Mouse (Mus musculus): ENCODE measurements around the gene BC067074. TPM values are rescaled to one million over a fixed set of nuclear protein-coding genes. Genes with fewer than 3 reads are reported as not detected.

The BC067074 gene
- polyA plus RNA-seq, 1 experiment from 2014 or later, result 1.3 TPM

DNA sequence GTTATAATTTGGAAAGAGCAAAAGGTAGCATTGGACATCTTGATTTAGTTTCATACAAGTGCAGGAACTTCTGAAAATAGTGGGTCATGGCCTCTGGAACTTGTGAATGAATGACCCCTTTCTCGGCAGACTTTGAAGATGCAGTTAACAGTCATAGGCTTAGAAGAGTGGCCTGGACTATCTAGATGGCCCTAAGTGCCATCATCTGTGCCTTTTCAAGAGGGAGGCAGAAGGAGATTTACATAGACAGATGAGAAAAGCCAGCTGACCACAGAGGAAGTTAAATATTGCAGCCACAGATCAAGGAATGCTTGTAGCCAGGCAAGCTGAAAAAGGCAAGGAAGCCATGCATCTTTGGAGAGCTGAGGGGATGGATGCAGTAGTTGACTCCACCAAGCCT is 66.7 kb downstream of the BC067074 start:
- H3K4me2 ChIP-seq (ENCODE audit: low read length), result no peak overlapping the region
- 83% methylated on average over 1 of the region's 1 CpGs for WGBS
- no peak overlapping the region for H3K9ac ChIP-seq (ENCODE audit: low read depth, low read length)
- H3K4me3 ChIP-seq (ENCODE audit: low read length), result no peak overlapping the region
- H3K4me1 ChIP-seq (ENCODE audit: control insufficient read depth, insufficient read depth, low read depth, low read length), result peaks cover 7% of the 10 kb centered on the region
- H3K9me3 ChIP-seq (ENCODE audit: control insufficient read depth, low read length), result no peaks in the 10 kb centered on the region
- no peak for ATAC-seq
- H3K27me3 ChIP-seq (replicated peaks; ENCODE audit: control insufficient read depth, insufficient read depth, low read length), result no peaks in the 10 kb centered on the region
- no peaks in the 10 kb centered on the region; the same call in 1 of the 2 replicates for H3K36me3 ChIP-seq (ENCODE audit: control insufficient read depth, insufficient read depth, low read length)
- H3K27ac ChIP-seq (ENCODE audit: low read depth, low read length), result no peak overlapping the region

DNA sequence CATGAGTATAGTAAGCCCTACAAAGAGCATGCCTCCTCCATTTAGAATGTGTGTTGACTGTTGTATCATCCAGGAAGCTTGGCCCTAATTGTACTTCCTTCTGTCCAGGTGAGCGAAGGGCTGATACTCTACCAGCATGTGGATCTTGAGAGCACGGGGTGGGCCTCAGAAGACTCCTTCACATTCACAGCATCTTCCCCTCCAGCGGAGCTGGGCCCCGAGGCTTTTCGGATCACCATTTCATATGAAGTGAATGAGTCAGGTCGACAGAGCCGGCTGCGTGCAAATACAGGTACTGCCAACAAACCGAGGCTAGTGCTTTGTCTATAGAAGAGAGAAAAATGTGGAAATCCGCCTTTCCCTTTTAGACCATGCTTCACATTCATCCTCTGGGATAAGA is 73.0 kb downstream of the BC067074 start:
- no peak for ATAC-seq
- Histone ChIP-seq H3K9ac (ENCODE audit: low read depth, low read length) (no peak overlapping the region), H3K4me3 (ENCODE audit: low read length) (no peak overlapping the region), H3K4me2 (ENCODE audit: low read length) (no peak overlapping the region), H3K36me3 (ENCODE audit: control insufficient read depth, insufficient read depth, low read length) (no peaks in the 10 kb centered on the region; the same call in 1 of the 2 replicates), H3K27me3 (replicated peaks; ENCODE audit: control insufficient read depth, insufficient read depth, low read length) (no peaks in the 10 kb centered on the region), H3K9me3 (ENCODE audit: control insufficient read depth, low read length) (no peaks in the 10 kb centered on the region), H3K27ac (ENCODE audit: low read depth, low read length) (no peak overlapping the region), H3K4me1 (ENCODE audit: control insufficient read depth, insufficient read depth, low read depth, low read length) (no peaks in the 10 kb centered on the region)
- WGBS, result 91% methylated on average over 10 of the region's 10 CpGs

DNA sequence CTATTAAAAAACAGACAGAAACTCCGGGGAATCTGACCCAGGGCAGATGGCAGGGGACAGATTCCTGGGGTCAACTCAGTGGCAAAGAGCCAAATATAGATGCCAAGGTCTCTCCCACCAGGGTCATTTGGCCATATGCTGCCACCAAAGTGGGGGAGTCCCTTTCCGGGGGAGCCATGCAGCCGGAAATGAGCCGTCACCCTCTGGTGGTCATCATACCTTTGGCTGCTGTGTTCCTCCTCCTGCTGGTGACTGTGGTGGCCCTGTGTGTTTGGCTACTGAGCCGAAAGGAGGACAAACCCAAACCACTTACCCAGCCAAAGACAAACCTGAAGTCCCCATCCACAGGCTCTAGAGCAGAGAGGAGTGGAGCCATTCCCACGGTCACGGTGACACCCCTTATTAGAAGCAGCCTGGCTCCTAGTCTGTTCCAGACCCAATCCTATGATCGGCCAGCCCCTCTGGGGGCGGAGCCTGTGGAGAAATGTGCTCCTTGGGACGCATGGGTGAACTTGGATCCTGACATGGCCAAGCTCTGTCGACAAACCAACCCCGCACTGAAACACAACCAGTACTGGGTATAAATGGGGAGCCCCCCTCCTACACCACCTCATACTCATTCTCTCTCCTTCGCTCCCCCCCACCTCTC is 76.1 kb downstream of the BC067074 start:
- Histone ChIP-seq H3K27me3 (replicated peaks; ENCODE audit: control insufficient read depth, insufficient read depth, low read length) (no peaks in the 10 kb centered on the region), H3K4me2 (ENCODE audit: low read length) (no peak overlapping the region), H3K4me3 (ENCODE audit: low read length) (no peak overlapping the region), H3K4me1 (ENCODE audit: control insufficient read depth, insufficient read depth, low read depth, low read length) (no peaks in the 10 kb centered on the region), H3K36me3 (ENCODE audit: control insufficient read depth, insufficient read depth, low read length) (no peaks in the 10 kb centered on the region), H3K9me3 (ENCODE audit: control insufficient read depth, low read length) (no peaks in the 10 kb centered on the region), H3K9ac (ENCODE audit: low read depth, low read length) (no peak overlapping the region), H3K27ac (ENCODE audit: low read depth, low read length) (no peak overlapping the region)
- ATAC-seq, result no peak
- 71% methylated on average over 13 of the region's 13 CpGs for WGBS

DNA sequence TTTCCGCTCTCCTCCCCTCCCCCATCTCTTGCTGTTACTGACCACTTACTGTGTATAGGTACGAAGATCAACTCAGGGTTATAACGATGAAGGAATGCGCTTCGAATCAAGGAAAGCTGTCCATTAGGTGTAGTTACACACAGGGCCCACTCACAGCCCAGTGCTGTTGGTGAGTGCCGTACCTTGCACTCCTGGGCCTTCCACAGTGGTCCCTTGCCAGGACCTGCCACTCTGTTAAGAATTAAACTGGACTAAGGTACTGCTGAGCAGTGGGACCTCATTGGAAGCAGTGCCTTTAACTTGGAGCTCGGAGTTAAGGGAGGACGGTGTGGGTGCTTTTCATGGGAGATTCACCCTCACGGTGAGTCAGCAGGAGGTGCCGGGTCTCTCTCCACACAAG is 76.7 kb downstream of the BC067074 start:
- H3K9me3 ChIP-seq (ENCODE audit: control insufficient read depth, low read length), result no peaks in the 10 kb centered on the region
- no peak overlapping the region for H3K4me2 ChIP-seq (ENCODE audit: low read length)
- no peak overlapping the region for H3K4me3 ChIP-seq (ENCODE audit: low read length)
- H3K36me3 ChIP-seq (ENCODE audit: control insufficient read depth, insufficient read depth, low read length), result no peaks in the 10 kb centered on the region
- H3K27me3 ChIP-seq (replicated peaks; ENCODE audit: control insufficient read depth, insufficient read depth, low read length), result no peaks in the 10 kb centered on the region
- H3K4me1 ChIP-seq (ENCODE audit: control insufficient read depth, insufficient read depth, low read depth, low read length), result no peaks in the 10 kb centered on the region
- ATAC-seq, result no peak
- no peak overlapping the region for H3K27ac ChIP-seq (ENCODE audit: low read depth, low read length)
- no peak overlapping the region for H3K9ac ChIP-seq (ENCODE audit: low read depth, low read length)
- 91% methylated on average over 10 of the region's 10 CpGs for WGBS

DNA sequence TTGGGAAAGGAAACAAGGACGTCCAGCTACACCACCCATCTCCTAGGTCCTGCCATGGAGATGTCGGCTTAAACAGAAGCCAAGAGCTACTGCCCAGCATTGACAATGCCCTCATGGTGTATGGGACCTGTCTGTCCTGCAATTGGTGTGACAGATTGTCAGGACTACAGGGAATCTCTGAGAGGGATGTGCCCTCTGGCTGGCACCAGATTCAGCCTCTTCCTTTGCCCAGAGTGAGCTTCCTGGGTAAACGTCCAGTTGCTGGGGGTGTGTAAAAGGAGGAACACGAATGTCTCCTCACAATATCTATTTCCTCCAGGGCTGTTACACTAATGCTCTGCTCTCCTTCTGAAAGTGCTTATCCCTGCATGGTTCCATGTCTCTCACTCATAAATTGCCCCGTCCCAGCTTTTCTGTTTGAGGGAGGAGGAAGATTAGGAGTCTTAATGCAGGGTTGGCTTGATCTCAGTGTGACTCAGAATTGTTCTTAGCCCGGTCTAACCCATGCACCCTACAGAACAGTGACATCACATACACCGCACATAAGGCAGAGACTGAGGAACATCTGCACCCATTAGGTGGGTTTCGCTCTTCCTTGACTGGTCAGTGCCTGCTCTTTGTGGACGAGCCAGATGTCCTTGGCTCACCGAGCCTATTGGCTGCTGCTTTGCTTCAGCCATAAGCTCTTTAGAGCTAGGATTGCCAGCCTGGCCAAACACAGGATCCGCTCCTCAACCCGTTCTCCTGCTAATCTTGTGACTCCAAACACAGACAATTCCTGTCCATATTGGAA is 80.5 kb downstream of the BC067074 start:
- no peaks in the 10 kb centered on the region for H3K27me3 ChIP-seq (replicated peaks; ENCODE audit: control insufficient read depth, insufficient read depth, low read length)
- H3K4me2 ChIP-seq (ENCODE audit: low read length), result no peak overlapping the region
- no peaks in the 10 kb centered on the region for H3K9me3 ChIP-seq (ENCODE audit: control insufficient read depth, low read length)
- 80% methylated on average over 12 of the region's 12 CpGs for WGBS
- no peak overlapping the region for H3K27ac ChIP-seq (ENCODE audit: low read depth, low read length)
- peak; percentile 42; the same call in 1 of the 2 replicates for ATAC-seq
- H3K36me3 ChIP-seq (ENCODE audit: control insufficient read depth, insufficient read depth, low read length), result no peaks in the 10 kb centered on the region
- no peak overlapping the region for H3K4me3 ChIP-seq (ENCODE audit: low read length)
- no peak overlapping the region for H3K9ac ChIP-seq (ENCODE audit: low read depth, low read length)
- H3K4me1 ChIP-seq (ENCODE audit: control insufficient read depth, insufficient read depth, low read depth, low read length), result no peaks in the 10 kb centered on the region

DNA sequence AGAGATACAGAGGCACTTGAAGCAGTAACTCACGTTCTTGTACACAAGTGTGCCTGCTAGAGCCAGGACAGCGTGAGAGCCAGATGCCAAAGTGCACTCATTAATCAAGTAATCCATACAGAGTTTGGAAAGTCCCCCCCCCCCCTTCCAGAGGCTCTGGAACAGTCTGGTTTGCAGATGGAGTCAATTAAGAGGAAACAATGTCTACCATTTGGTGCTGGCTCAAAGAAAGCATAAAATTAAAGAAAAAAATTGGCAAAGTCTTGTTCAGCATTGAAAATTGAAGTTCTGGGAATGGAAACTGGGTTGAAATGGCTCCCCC is 81.1 kb downstream of the BC067074 start:
- H3K9ac ChIP-seq (ENCODE audit: low read depth, low read length), result no peak overlapping the region
- H3K27ac ChIP-seq (ENCODE audit: low read depth, low read length), result no peak overlapping the region
- peak; percentile 60; the same call in 1 of the 2 replicates for ATAC-seq
- H3K9me3 ChIP-seq (ENCODE audit: control insufficient read depth, low read length), result no peaks in the 10 kb centered on the region
- no peaks in the 10 kb centered on the region for H3K27me3 ChIP-seq (replicated peaks; ENCODE audit: control insufficient read depth, insufficient read depth, low read length)
- no peak overlapping the region for H3K4me2 ChIP-seq (ENCODE audit: low read length)
- H3K4me3 ChIP-seq (ENCODE audit: low read length), result no peak overlapping the region
- 64% methylated on average over 2 of the region's 2 CpGs for WGBS
- no peaks in the 10 kb centered on the region for H3K36me3 ChIP-seq (ENCODE audit: control insufficient read depth, insufficient read depth, low read length)
- H3K4me1 ChIP-seq (ENCODE audit: control insufficient read depth, insufficient read depth, low read depth, low read length), result no peaks in the 10 kb centered on the region

DNA sequence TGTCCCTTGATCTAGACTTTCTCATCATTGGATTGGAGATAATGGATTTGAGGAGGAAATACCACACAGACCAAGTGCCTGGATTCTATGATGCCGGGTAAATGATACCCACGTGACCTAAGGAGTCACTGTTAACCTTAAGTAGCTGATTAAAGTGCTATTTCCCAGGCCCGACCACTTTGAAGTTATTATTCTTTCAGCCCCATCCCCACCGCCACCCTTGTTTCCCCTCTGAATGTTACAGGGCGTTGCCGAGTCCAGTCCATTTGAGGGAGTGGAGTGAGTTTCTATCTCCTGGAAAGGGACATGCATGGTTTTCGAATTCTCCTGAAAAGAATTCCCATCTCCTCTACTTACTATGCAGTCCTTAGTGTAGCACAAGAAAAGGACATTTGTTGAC is 84.7 kb downstream of the BC067074 start:
- Histone ChIP-seq H3K27me3 (replicated peaks; ENCODE audit: control insufficient read depth, insufficient read depth, low read length) (no peaks in the 10 kb centered on the region), H3K4me3 (ENCODE audit: low read length) (no peak overlapping the region), H3K4me1 (ENCODE audit: control insufficient read depth, insufficient read depth, low read depth, low read length) (peaks cover 3% of the 10 kb centered on the region; the same call in 1 of the 2 replicates), H3K4me2 (ENCODE audit: low read length) (no peak overlapping the region), H3K36me3 (ENCODE audit: control insufficient read depth, insufficient read depth, low read length) (no peaks in the 10 kb centered on the region), H3K9ac (ENCODE audit: low read depth, low read length) (no peak overlapping the region), H3K9me3 (ENCODE audit: control insufficient read depth, low read length) (no peaks in the 10 kb centered on the region), H3K27ac (ENCODE audit: low read depth, low read length) (no peak overlapping the region)
- ATAC-seq, result no peak
- 95% methylated on average over 7 of the region's 7 CpGs for whole genome bisulfite sequencing

DNA sequence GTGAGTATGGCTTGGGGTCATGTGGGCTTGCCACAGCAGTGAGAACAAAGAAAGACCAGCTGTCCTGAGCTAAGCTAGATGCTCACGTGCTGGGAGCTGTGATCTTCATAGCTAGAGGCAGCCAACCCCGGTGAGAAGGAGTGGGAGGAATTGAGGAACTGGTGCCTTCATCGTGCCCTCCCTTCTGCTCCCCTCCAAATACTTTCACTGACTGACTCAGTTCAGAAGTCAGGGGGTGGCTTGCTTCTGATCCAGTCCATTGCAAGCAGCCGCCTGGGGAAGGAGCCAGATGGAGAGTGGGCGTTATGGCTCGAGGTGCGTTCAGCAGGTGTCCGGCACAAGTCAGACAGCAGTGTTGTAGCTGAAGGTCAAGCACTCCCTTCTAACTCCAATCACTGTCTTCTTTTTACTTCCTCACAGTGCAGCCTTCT is 86.0 kb downstream of the BC067074 start:
- no peaks in the 10 kb centered on the region for H3K36me3 ChIP-seq (ENCODE audit: control insufficient read depth, insufficient read depth, low read length)
- WGBS, result 82% methylated on average over 8 of the region's 8 CpGs
- H3K9me3 ChIP-seq (ENCODE audit: control insufficient read depth, low read length), result no peaks in the 10 kb centered on the region
- ATAC-seq, result no peak
- no peak overlapping the region for H3K27ac ChIP-seq (ENCODE audit: low read depth, low read length)
- no peak overlapping the region for H3K4me2 ChIP-seq (ENCODE audit: low read length)
- no peaks in the 10 kb centered on the region for H3K27me3 ChIP-seq (replicated peaks; ENCODE audit: control insufficient read depth, insufficient read depth, low read length)
- H3K9ac ChIP-seq (ENCODE audit: low read depth, low read length), result no peak overlapping the region
- H3K4me1 ChIP-seq (ENCODE audit: control insufficient read depth, insufficient read depth, low read depth, low read length), result peaks cover 3% of the 10 kb centered on the region; the same call in 1 of the 2 replicates
- H3K4me3 ChIP-seq (ENCODE audit: low read length), result no peak overlapping the region

DNA sequence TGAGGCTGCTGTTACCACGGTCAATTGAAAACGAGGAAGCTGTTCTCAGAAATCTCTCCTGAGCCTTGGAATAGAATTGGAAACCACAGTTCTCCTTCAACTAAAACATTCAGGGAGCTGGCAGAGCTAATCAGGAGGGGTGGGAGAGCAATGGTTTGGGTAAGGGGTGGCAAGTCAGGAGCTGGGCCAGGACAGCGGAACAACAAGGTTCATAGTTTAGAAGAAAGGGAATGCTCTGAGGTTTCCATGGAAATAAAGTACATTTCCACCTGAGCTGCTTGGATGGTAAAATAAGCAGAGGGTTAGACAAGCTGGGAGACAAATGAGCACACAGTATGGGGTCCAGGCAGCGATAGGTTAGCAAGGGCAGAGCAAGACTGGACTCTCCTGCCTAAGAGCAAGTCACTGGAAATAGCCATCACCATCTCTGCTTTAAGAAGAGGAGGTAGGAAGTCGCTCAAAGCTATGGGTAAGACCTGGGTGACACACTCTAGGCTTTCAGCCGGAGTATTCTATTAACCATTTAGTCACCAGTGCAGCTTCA is 86.9 kb downstream of the BC067074 start:
- Histone ChIP-seq H3K4me3 (ENCODE audit: low read length) (no peak overlapping the region), H3K27me3 (replicated peaks; ENCODE audit: control insufficient read depth, insufficient read depth, low read length) (no peaks in the 10 kb centered on the region), H3K36me3 (ENCODE audit: control insufficient read depth, insufficient read depth, low read length) (no peaks in the 10 kb centered on the region), H3K9ac (ENCODE audit: low read depth, low read length) (no peak overlapping the region), H3K4me1 (ENCODE audit: control insufficient read depth, insufficient read depth, low read depth, low read length) (peaks cover 3% of the 10 kb centered on the region; the same call in 1 of the 2 replicates), H3K4me2 (ENCODE audit: low read length) (no peak overlapping the region), H3K27ac (ENCODE audit: low read depth, low read length) (no peak overlapping the region), H3K9me3 (ENCODE audit: control insufficient read depth, low read length) (no peaks in the 10 kb centered on the region)
- WGBS, result 35% methylated on average over 6 of the region's 6 CpGs
- no peak; the same call in 1 of the 2 replicates for ATAC-seq
